Mouse (Mus musculus) kidney, adult 18-20 months (tissue): Measurements from ENCODE around the gene Dlg5.

Source experiments
- DNase-seq: peaks from one replicate; pipeline ENCODE4 v3.0.0; 2021

The Dlg5 gene

DNA sequence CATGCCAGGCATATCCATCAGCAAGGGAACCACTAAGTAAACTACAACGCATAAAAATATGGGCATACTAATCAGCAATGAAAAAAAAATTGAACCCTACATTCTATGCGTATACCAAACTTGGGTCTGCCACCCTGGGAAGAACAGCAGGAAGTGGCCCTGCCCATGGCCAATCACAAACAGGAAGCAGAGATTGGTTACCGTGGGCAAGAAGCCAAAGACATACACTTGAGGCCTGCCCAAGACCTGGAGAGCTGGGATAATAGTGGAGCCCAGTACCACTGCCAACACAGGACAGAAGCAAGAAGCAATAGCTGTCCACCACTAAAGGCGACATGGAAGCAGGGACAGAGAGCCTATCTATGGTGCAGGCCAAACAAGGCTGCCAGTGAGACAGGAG, 146.9 kb downstream of the Dlg5 start:
- no peak for DNase-seq

DNA sequence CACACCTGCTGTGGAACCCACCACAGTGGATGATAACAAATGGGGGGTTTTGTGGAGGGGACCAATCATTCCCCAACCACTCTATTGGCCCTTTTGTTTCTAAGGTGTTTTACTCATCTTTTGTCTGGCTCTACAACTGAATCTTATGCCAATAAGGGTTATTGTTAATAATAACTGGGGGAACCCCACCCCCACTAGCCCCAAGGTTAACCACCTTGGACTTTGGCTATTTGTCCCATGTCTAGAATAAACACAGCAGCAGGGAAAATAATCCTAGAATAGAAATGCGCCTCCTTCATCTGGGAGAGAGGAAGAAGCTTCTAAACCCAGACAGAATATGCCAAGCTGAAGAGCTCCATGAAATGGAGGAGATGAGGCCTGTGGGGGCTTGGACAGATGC, 151.1 kb downstream of the Dlg5 start:
- DNase-seq: no peak

DNA sequence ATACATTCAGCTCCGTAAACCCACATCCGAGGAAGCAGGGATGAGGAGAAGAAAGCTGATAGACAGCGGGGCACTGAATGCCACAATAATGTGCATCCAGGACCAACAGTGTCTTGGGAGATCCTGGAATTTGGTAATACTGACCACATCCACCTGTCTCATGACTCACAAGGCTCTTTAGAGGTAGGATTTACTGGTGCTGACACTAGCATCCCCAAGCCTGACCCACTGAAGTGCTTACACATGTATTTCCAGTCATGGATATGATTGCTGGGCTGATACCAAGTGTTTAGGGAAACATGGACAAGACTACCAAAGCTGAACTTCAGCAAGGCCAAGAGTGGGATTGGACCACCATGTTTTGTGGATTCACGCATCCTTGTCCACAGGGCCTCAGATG, 152.5 kb downstream of the Dlg5 start:
- no peak for DNase-seq

DNA sequence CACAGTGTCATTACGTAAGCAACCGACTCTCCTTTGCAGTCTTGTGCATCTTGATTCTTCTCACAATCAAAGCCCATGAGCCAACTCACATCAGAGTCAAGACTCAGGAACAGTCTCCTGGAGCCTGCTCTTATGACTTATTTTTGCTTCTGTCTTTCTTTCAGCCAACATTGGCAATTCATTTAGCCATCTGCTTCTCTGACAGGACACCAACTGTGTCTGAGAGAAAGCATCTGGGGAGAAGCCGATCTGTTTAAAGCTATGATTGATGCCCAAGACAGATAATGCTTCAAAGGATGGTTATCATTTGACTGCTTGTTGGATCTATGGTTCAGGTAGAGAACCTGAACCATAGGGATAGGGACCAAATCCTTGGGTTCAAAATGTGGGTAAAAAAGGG, 153.3 kb downstream of the Dlg5 start:
- DNase-seq: no peak

DNA sequence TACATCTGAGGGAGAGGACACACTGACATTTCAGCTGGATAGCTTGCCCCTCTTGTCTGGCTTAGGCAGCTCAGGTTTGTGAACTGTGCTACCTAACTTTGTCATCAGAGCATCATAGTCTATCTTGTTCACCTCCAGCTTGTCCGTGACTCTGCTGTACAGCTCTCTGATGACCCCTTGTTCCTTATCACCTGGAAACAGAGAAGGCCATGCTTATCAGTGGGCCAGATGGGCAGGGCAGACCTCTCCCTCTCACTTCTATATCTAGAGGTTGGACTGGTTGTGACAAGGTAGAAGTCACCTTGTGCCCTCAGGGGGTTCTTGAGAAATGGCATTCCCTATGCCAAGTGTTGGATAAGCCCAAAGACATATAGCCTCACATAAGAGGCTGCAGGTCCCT, 154.9 kb downstream of the Dlg5 start:
- DNase-seq: no peak

DNA sequence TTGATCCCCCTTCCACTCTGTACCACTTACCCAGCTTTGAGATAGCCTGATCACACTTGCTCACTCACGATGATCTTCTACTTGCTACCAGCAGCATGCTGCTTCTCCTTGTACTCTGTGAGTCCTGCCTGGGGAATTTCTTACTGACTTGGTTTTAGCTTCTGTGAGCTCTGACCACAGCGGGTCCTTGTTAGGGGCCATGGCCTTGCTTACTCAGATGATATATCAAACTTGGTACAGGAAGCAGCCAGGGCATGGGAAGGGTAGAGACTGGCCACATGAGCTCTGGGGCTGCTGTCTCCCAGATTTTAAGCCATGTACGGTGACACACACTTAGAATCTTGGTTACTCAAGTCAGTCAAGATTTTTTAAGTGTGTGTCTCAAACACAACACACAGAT, 156.5 kb downstream of the Dlg5 start:
- DNase-seq: no peak

DNA sequence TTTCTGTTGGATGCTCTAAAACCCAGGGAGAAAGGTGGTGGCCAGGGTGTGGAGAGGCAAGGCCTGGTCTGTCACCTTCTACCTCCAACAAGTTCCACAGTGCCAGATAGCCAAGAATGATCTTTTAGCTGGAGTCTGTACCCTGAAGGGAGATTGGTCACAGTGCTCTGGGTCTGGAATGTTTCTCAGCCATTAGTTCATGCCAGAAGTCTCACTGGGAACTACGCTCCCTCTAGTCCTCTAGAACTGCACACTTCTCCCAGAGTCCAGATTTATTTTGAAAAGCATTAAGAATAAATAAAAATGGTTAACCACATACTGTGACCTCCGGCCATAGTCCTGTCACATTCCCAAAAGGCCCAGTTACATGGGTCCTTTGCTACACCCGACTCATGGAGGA, 158.3 kb downstream of the Dlg5 start:
- no peak for DNase-seq

DNA sequence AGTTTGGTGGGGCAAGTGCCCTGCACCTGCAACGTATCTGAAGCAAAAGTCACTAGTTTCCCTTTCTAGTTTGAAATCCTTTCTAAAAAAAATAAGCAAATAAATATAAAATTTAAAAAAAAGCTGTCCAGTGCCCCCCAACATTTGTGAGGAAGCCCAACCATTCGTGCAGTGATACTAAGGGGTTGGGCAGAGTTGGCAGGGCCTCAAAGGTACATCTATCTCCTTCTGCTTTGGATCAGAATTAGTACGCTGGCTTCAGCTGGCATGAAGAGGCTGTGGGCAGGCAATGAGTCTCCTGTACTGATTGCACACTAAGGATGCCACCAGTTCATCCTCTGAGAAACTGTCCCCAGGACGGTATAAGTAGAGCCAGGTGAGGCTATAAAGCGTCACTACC, 159.2 kb downstream of the Dlg5 start:
- DNase-seq: no peak
